Mouse (Mus musculus) activated CD4-positive, CD25-positive, alpha-beta regulatory T cell, adult 4 months (primary cell): ENCODE measurements around the gene Schip1. TPM values are rescaled to one million over a fixed set of nuclear protein-coding genes. Genes with fewer than 3 reads are reported as not detected.
A peak's percentile ranks its signal among the peaks of the same experiment; 100 is the strongest.

Experiments
- ATAC-seq: one replicate; pipeline ENCODE4 v1.8.0; 2017
- polyA plus RNA-seq, 2 experiments: library from polyadenylated mRNA; unstranded; fragments of 100-300 nt; shearing (Covaris generic); gene quantifications; one replicate each; pipeline ENCODE4 v1.2.1; 2017

The Schip1 gene
- polyA plus RNA-seq, 2 experiments from 2014 or later = 0.22 TPM; not detected in 1

- no peak for ATAC-seq
Measured at GRCm38 (mm10) chr3:68624471-68624870, 559.9 kb downstream of the Schip1 start.

- no peak for ATAC-seq
Measured at GRCm38 (mm10) chr3:68630261-68630660, 565.7 kb downstream of the Schip1 start.

- no peak for ATAC-seq
Measured at GRCm38 (mm10) chr3:68630821-68631220, 566.2 kb downstream of the Schip1 start.

GRCm38 (mm10) chr3:68632714-68633113, 568.1 kb downstream of the Schip1 start:
- ATAC-seq = no peak

- no peak for ATAC-seq
Measured at GRCm38 (mm10) chr3:68633577-68633976, 569.0 kb downstream of the Schip1 start.

- ATAC-seq = peak; percentile 66
Measured at GRCm38 (mm10) chr3:68637960-68638359, 573.4 kb downstream of the Schip1 start.

GRCm38 (mm10) chr3:68638703-68639102, 574.1 kb downstream of the Schip1 start:
- no peak for ATAC-seq

GRCm38 (mm10) chr3:68642935-68643334, 578.3 kb downstream of the Schip1 start:
- no peak for ATAC-seq

- no peak for ATAC-seq
Measured at GRCm38 (mm10) chr3:68646387-68647130, 582.0 kb downstream of the Schip1 start.

- ATAC-seq = no peak
Measured at GRCm38 (mm10) chr3:68647282-68647681, 582.7 kb downstream of the Schip1 start.

GRCm38 (mm10) chr3:68650251-68650650, 585.6 kb downstream of the Schip1 start:
- no peak for ATAC-seq

GRCm38 (mm10) chr3:68656607-68657352, 592.2 kb downstream of the Schip1 start:
- no peak for ATAC-seq

GRCm38 (mm10) chr3:68657589-68658245, 593.1 kb downstream of the Schip1 start:
- ATAC-seq = no peak

GRCm38 (mm10) chr3:68659996-68660395, 595.4 kb downstream of the Schip1 start:
- no peak for ATAC-seq

- ATAC-seq = no peak
Measured at GRCm38 (mm10) chr3:68660538-68660937, 595.9 kb downstream of the Schip1 start.

- no peak for ATAC-seq
Measured at GRCm38 (mm10) chr3:68662386-68662785, 597.8 kb downstream of the Schip1 start.

GRCm38 (mm10) chr3:68664337-68664736, 599.7 kb downstream of the Schip1 start:
- ATAC-seq = no peak

- ATAC-seq = no peak
Measured at GRCm38 (mm10) chr3:68666377-68666776, 601.8 kb downstream of the Schip1 start.

- ATAC-seq = no peak
Measured at GRCm38 (mm10) chr3:68667852-68668251, 603.2 kb downstream of the Schip1 start.

GRCm38 (mm10) chr3:68669418-68669974, 604.9 kb downstream of the Schip1 start:
- ATAC-seq = no peak

- no peak for ATAC-seq
Measured at GRCm38 (mm10) chr3:68674721-68675120, 610.1 kb downstream of the Schip1 start.

- ATAC-seq = no peak
Measured at GRCm38 (mm10) chr3:68675216-68675835, 610.7 kb downstream of the Schip1 start.
